Mouse (Mus musculus): ENCODE data around the gene Parp6. TPM values are rescaled to one million over a fixed set of nuclear protein-coding genes. Genes with fewer than 3 reads are reported as not detected.
A peak's percentile ranks its signal among the peaks of the same experiment; 100 is the strongest.

Parp6 gene
- total and polyA plus RNA-seq, 3 experiments = 6.4 to 13.8 TPM; not detected in 1

- H3K36me3 ChIP-seq (ENCODE audit: control insufficient read depth in 1 of 2, insufficient read depth in 2 of 2, low read length in 2 of 2) = peaks cover 0 to 10% of the 10 kb centered on the region in 2 experiments; a peak in 2 of 4 replicates
- H3K27me3 ChIP-seq (ENCODE audit: control insufficient read depth in 1 of 2, insufficient read depth in 2 of 2, low read length in 2 of 2) = no peaks in the 10 kb centered on the region
- peak overlapping the region; percentile 85 for H3K9ac ChIP-seq (ENCODE audit: control insufficient read depth, low read depth, low read length, poor library complexity, severe bottlenecking)
- TF ChIP-seq SIN3A (IDR thresholded peaks at IDR 0.05; ENCODE audit: low read length) (0 out of 2 replicates have a peak, but pooled peaks have one; percentile 26), POLR2A (IDR thresholded peaks at IDR 0.05; ENCODE audit: control insufficient read depth in 1 of 2, insufficient read depth in 1 of 2, low read depth in 1 of 2, low read length in 2 of 2, poor library complexity in 1 of 2) (peak in 1 of 2 experiments; percentile 81; a peak in 3 of 4 replicates), ZMIZ1 (IDR thresholded peaks at IDR 0.05; ENCODE audit: low read depth, low read length) (peak; percentile 2; the same call in 1 of the 2 replicates), ZC3H11A (IDR thresholded peaks at IDR 0.05; ENCODE audit: low read depth, low read length) (no peak), TBP (IDR thresholded peaks at IDR 0.05; ENCODE audit: low read depth, low read length) (peak; percentile 26; the same call in 1 of the 2 replicates), ZNF384 (IDR thresholded peaks at IDR 0.05; ENCODE audit: low read depth, low read length) (no peak)
- H3K4me3 ChIP-seq (ENCODE audit: control insufficient read depth in 1 of 2, insufficient read depth in 1 of 2, low read depth in 2 of 2, low read length in 2 of 2) = peak overlapping the region; percentile 92 to 98
- peaks cover 0 to 10% of the 10 kb centered on the region in 2 experiments; a peak in 2 of 4 replicates for H3K4me1 ChIP-seq (ENCODE audit: control insufficient read depth in 1 of 2, insufficient read depth in 2 of 2, low read length in 2 of 2)
- peaks cover 6% of the 10 kb centered on the region; the same call in 1 of the 2 replicates for H3K79me2 ChIP-seq (ENCODE audit: control insufficient read depth, insufficient read depth, low read length, poor library complexity)
- peak overlapping the region; percentile 35 for H3K27ac ChIP-seq (ENCODE audit: control insufficient read depth, low read depth, low read length)
- no peaks in the 10 kb centered on the region for H3K9me3 ChIP-seq (replicated peaks; ENCODE audit: insufficient read depth, low read length)
- peak; percentile 70 for DNase-seq (ENCODE audit: low read depth, low spot score)
Observed at GRCm38 (mm10) chr9:59617307-59617973, 356 bp downstream of the Parp6 start.

- Histone ChIP-seq H3K9me3 (replicated peaks; ENCODE audit: insufficient read depth, low read length) (no peaks in the 10 kb centered on the region), H3K4me1 (ENCODE audit: control insufficient read depth in 1 of 2, insufficient read depth in 2 of 2, low read length in 2 of 2) (peaks cover 11 to 13% of the 10 kb centered on the region in 2 experiments), H3K4me3 (ENCODE audit: control insufficient read depth in 1 of 2, insufficient read depth in 1 of 2, low read depth in 2 of 2, low read length in 2 of 2) (no peak overlapping the region), H3K27me3 (ENCODE audit: control insufficient read depth in 1 of 2, insufficient read depth in 2 of 2, low read length in 2 of 2) (no peaks in the 10 kb centered on the region), H3K27ac (ENCODE audit: control insufficient read depth, low read depth, low read length) (peak overlapping the region; percentile 49), H3K79me2 (ENCODE audit: control insufficient read depth, insufficient read depth, low read length, poor library complexity) (no peaks in the 10 kb centered on the region), H3K36me3 (ENCODE audit: control insufficient read depth in 1 of 2, insufficient read depth in 2 of 2, low read length in 2 of 2) (peaks cover 13 to 25% of the 10 kb centered on the region in 2 experiments), H3K9ac (ENCODE audit: control insufficient read depth, low read depth, low read length, poor library complexity, severe bottlenecking) (no peak overlapping the region)
- peak; percentile 82 for DNase-seq (ENCODE audit: low read depth, low spot score)
- TF ChIP-seq RAD21 (IDR thresholded peaks at IDR 0.05; ENCODE audit: low read depth, low read length) (no peak), EP300 (IDR thresholded peaks at IDR 0.05; ENCODE audit: low read depth in 1 of 2, low read length in 2 of 2) (peak; percentile 91 to 93), SIN3A (IDR thresholded peaks at IDR 0.05; ENCODE audit: low read length) (peak; percentile 61), TCF12 (IDR thresholded peaks at IDR 0.05; ENCODE audit: low read depth, low read length) (peak; percentile 95), BHLHE40 (IDR thresholded peaks at IDR 0.05; ENCODE audit: borderline replicate concordance, low read depth, low read length) (peak; percentile 91), ELF1 (IDR thresholded peaks at IDR 0.05; ENCODE audit: low read depth, low read length) (no peak), MXI1 (IDR thresholded peaks at IDR 0.05; ENCODE audit: low read depth, low read length) (no peak), E2F4 (IDR thresholded peaks at IDR 0.05; ENCODE audit: borderline replicate concordance, low read depth, low read length) (no peak), CHD2 (IDR thresholded peaks at IDR 0.05; ENCODE audit: low read length) (no peak), NRF1 (IDR thresholded peaks at IDR 0.05; ENCODE audit: insufficient read depth, low read depth, low read length, poor library complexity, severe bottlenecking) (no peak), CHD1 (IDR thresholded peaks at IDR 0.05; ENCODE audit: low read depth, low read length) (no peak), ETS1 (IDR thresholded peaks at IDR 0.05; ENCODE audit: low read depth, low read length) (peak; percentile 81), ZMIZ1 (IDR thresholded peaks at IDR 0.05; ENCODE audit: low read depth, low read length) (no peak), POLR2A (IDR thresholded peaks at IDR 0.05; ENCODE audit: control insufficient read depth in 1 of 2, insufficient read depth in 1 of 2, low read depth in 1 of 2, low read length in 2 of 2, poor library complexity in 1 of 2) (no peak), TAL1 (IDR thresholded peaks at IDR 0.05; ENCODE audit: low read length) (peak; percentile 84), MAFK (IDR thresholded peaks at IDR 0.05; ENCODE audit: borderline replicate concordance, low read depth, low read length) (peak; percentile 36; the same call in 1 of the 2 replicates), RCOR1 (IDR thresholded peaks at IDR 0.05; ENCODE audit: low read depth, low read length) (peak; percentile 97), MYC (IDR thresholded peaks at IDR 0.05; ENCODE audit: low read depth, low read length) (0 out of 2 replicates have a peak, but pooled peaks have one; percentile 65), POLR2AphosphoS2 (IDR thresholded peaks at IDR 0.05; ENCODE audit: low read length) (no peak), GATA1 (IDR thresholded peaks at IDR 0.05; ENCODE audit: low read depth, low read length) (peak; percentile 96), UBTF (IDR thresholded peaks at IDR 0.05; ENCODE audit: borderline replicate concordance, insufficient read depth, low read depth, low read length) (no peak), KAT2A (conservative IDR thresholded peaks at IDR 0.05; ENCODE audit: low read depth, low read length) (no peak), NELFE (IDR thresholded peaks at IDR 0.05; ENCODE audit: low read depth, low read length) (no peak), ZNF384 (IDR thresholded peaks at IDR 0.05; ENCODE audit: low read depth, low read length) (no peak), JUND (IDR thresholded peaks at IDR 0.05; ENCODE audit: low read depth, low read length) (no peak), GABPA (IDR thresholded peaks at IDR 0.05; ENCODE audit: low read depth, low read length) (no peak), POLR2AphosphoS5 (IDR thresholded peaks at IDR 0.05; ENCODE audit: borderline replicate concordance, low read depth, low read length) (no peak)
Observed at GRCm38 (mm10) chr9:59638372-59638771, 21.3 kb downstream of the Parp6 start.

Measured in MEL (cell line).